Mouse (Mus musculus) lung, embryonic 14.5 days (tissue): Measurements from ENCODE around the gene Wdr61. TPM values are rescaled to one million over a fixed set of nuclear protein-coding genes. Genes with fewer than 3 reads are reported as not detected.

Experiments used
- ATAC-seq: fragments of 200-750 bp; cut with Nextera tagmentation; 2 replicates; pipeline ENCODE4 v1.8.0; 2017; ENCODE audit warnings: mild to moderate bottlenecking, moderate TSS enrichment, moderate library complexity; ENCODE audit not compliant: insufficient read depth
- DNase-seq: peaks from one replicate; pipeline ENCODE4 v3.0.0-alpha.2; 2015
- H3K27ac ChIP-seq: fragments of 300-500 bp; sonication (generic); 2 replicates; pipeline ENCODE4 v1.5.1; 2014; ENCODE audit warnings: low read depth, mild to moderate bottlenecking, moderate library complexity
- H3K27me3 ChIP-seq: fragments of 300-500 bp; sonication (generic); 2 replicates; pipeline ENCODE4 v1.6.1; 2014; ENCODE audit warnings: low read length, control low read depth; ENCODE audit not compliant: insufficient read depth
- H3K36me3 ChIP-seq: fragments of 300-500 bp; sonication (generic); 2 replicates; pipeline ENCODE4 v1.6.1; 2014; ENCODE audit warnings: control low read depth; ENCODE audit not compliant: insufficient read depth
- H3K4me1 ChIP-seq: fragments of 300-500 bp; sonication (generic); 2 replicates; pipeline ENCODE4 v1.6.1; 2014; ENCODE audit warnings: antibody characterized with exemption, control low read depth; ENCODE audit not compliant: insufficient read depth
- H3K4me2 ChIP-seq: fragments of 300-500 bp; sonication (generic); 2 replicates; pipeline ENCODE4 v1.6.1; 2014; ENCODE audit warnings: mild to moderate bottlenecking
- H3K4me3 ChIP-seq: fragments of 300-500 bp; sonication (generic); 2 replicates; pipeline ENCODE4 v1.5.1; 2014; ENCODE audit warnings: low read depth, low read length
- H3K9ac ChIP-seq: fragments of 300-500 bp; sonication (generic); 2 replicates; pipeline ENCODE4 v1.6.1; 2014
- H3K9me3 ChIP-seq: fragments of 300-500 bp; sonication (generic); 2 replicates; pipeline ENCODE4 v1.6.1; 2016; ENCODE audit warnings: low read depth, low read length, control low read depth
- CTCF ChIP-seq: IDR thresholded peaks from 2 replicates; pipeline ENCODE4 v1.5.1; 2016; ENCODE audit warnings: antibody characterized with exemption, low read depth
- WGBS: fragments of 180-500 bp; shearing (Covaris S2); extraction: QIAGEN DNeasy Blood & Tissue Kit; methylation state at CpG from one replicate; pipeline ENCODE4 v1.1.7; 2014; 5-methylcytosine and 5-hydroxymethylcytosine counted together
- polyA plus RNA-seq: library from polyadenylated mRNA; unstranded; fragments of >200 nt; fragmentation: Nextera tagmentation; extraction: Ambion mirVana; gene quantifications from 2 replicates; pipeline ENCODE4 v1.2.1, GENCODE M21; 2014

Wdr61 gene
- polyA plus RNA-seq, 1 experiment from 2014 or later = 148 TPM

GRCm38 (mm10) chr9:54751684-54752083, 17.4 kb upstream of the Wdr61 start:
- no peak overlapping the region for H3K4me3 ChIP-seq
- H3K9me3 ChIP-seq = no peaks in the 10 kb centered on the region
- H3K27ac ChIP-seq = no peak overlapping the region
- H3K4me1 ChIP-seq = no peaks in the 10 kb centered on the region
- DNase-seq = no peak
- no peak overlapping the region for H3K4me2 ChIP-seq
- no peak overlapping the region for H3K9ac ChIP-seq
- ATAC-seq = no peak
- no peaks in the 10 kb centered on the region for H3K27me3 ChIP-seq
- H3K36me3 ChIP-seq = no peaks in the 10 kb centered on the region
- 77% methylated on average over 2 of the region's 2 CpGs for WGBS
- TF ChIP-seq CTCF = no peak

GRCm38 (mm10) chr9:54750215-54750981, 16.1 kb upstream of the Wdr61 start:
- DNase-seq = no peak
- 73% methylated on average over 7 of the region's 7 CpGs for WGBS

GRCm38 (mm10) chr9:54745740-54746370, 11.5 kb upstream of the Wdr61 start:
- ATAC-seq (no peak), DNase-seq (no peak)
- H3K9ac ChIP-seq = no peak overlapping the region
- no peak for TF ChIP-seq CTCF
- no peak overlapping the region for H3K27ac ChIP-seq
- 43% methylated on average over 13 of the region's 13 CpGs for WGBS
- H3K4me1 ChIP-seq = no peaks in the 10 kb centered on the region
- no peaks in the 10 kb centered on the region for H3K36me3 ChIP-seq
- no peak overlapping the region for H3K4me2 ChIP-seq
- no peak overlapping the region for H3K4me3 ChIP-seq
- no peaks in the 10 kb centered on the region for H3K27me3 ChIP-seq
- no peaks in the 10 kb centered on the region for H3K9me3 ChIP-seq

More at GRCm38 (mm10) chr9:54750215-54750981, 16.1 kb upstream of the Wdr61 start:
- Histone ChIP-seq H3K9me3 (no peaks in the 10 kb centered on the region), H3K9ac (no peak overlapping the region), H3K4me3 (no peak overlapping the region), H3K27me3 (no peaks in the 10 kb centered on the region), H3K27ac (no peak overlapping the region), H3K4me1 (no peaks in the 10 kb centered on the region), H3K4me2 (no peak overlapping the region), H3K36me3 (no peaks in the 10 kb centered on the region)
- ATAC-seq = peak; percentile 44; the same call in 1 of the 2 replicates
- no peak for TF ChIP-seq CTCF

GRCm38 (mm10) chr9:54743891-54744290, 9.6 kb upstream of the Wdr61 start:
- no peak for TF ChIP-seq CTCF
- no peak overlapping the region for H3K4me3 ChIP-seq
- H3K4me2 ChIP-seq = no peak overlapping the region
- no peaks in the 10 kb centered on the region for H3K27me3 ChIP-seq
- no peak overlapping the region for H3K9ac ChIP-seq
- H3K9me3 ChIP-seq = no peaks in the 10 kb centered on the region
- no peak overlapping the region for H3K27ac ChIP-seq
- WGBS = 64% methylated on average over 4 of the region's 4 CpGs
- no peak for ATAC-seq
- no peak for DNase-seq
- no peaks in the 10 kb centered on the region for H3K36me3 ChIP-seq
- H3K4me1 ChIP-seq = no peaks in the 10 kb centered on the region

GRCm38 (mm10) chr9:54738376-54738775, 4.1 kb upstream of the Wdr61 start:
- TF ChIP-seq CTCF = peak; percentile 80
- Histone ChIP-seq H3K27ac (no peak overlapping the region), H3K4me1 (0 out of 2 replicates have a peak, but pooled peaks cover 1% of the 10 kb centered on the region), H3K36me3 (no peaks in the 10 kb centered on the region), H3K9me3 (no peaks in the 10 kb centered on the region), H3K4me2 (no peak overlapping the region), H3K4me3 (no peak overlapping the region), H3K9ac (no peak overlapping the region), H3K27me3 (no peaks in the 10 kb centered on the region)
- no peak for ATAC-seq
- peak; percentile 81 for DNase-seq
- 15% methylated on average over 3 of the region's 3 CpGs for WGBS

- TF ChIP-seq CTCF = peak; percentile 77
- ATAC-seq (peak; percentile 9; the same call in 1 of the 2 replicates), DNase-seq (peak; percentile 92)
- Histone ChIP-seq H3K9ac (no peak overlapping the region), H3K27me3 (no peaks in the 10 kb centered on the region), H3K27ac (no peak overlapping the region), H3K4me3 (no peak overlapping the region), H3K4me2 (no peak overlapping the region), H3K9me3 (no peaks in the 10 kb centered on the region), H3K4me1 (0 out of 2 replicates have a peak, but pooled peaks cover 2% of the 10 kb centered on the region), H3K36me3 (no peaks in the 10 kb centered on the region)
- WGBS = 17% methylated on average over 9 of the region's 9 CpGs
These were observed 2.0 kb upstream of the Wdr61 start for GRCm38 (mm10) chr9:54736284-54736701.

GRCm38 (mm10) chr9:54734639-54735252, 427 bp upstream of the Wdr61 start:
- 15% methylated on average over 11 of the region's 11 CpGs for WGBS
- H3K27ac ChIP-seq = peak overlapping the region; percentile 20; the same call in 1 of the 2 replicates
- no peaks in the 10 kb centered on the region for H3K9me3 ChIP-seq
- no peak for TF ChIP-seq CTCF
- H3K36me3 ChIP-seq = peaks cover 3% of the 10 kb centered on the region; the same call in 1 of the 2 replicates
- no peaks in the 10 kb centered on the region for H3K27me3 ChIP-seq
- ATAC-seq (no peak; the same call in 1 of the 2 replicates), DNase-seq (peak; percentile 14)
- peak overlapping the region; percentile 69 for H3K4me2 ChIP-seq
- peak overlapping the region; percentile 62 for H3K4me3 ChIP-seq
- 0 out of 2 replicates have a peak, but pooled peaks cover 2% of the 10 kb centered on the region for H3K4me1 ChIP-seq
- H3K9ac ChIP-seq = peak overlapping the region; percentile 76
